Mouse (Mus musculus) heart, adult 18-20 months (tissue): Measurements from ENCODE around the gene Sec24a. TPM values are rescaled to one million over a fixed set of nuclear protein-coding genes. Genes with fewer than 3 reads are reported as not detected.
"Not testable (repeated sequence)": the region's sequence is repeated elsewhere in the genome, so short reads cannot be mapped to it uniquely, and the experiment has no call there.

Source experiments
- DNase-seq, 2 experiments: peaks; one replicate each; pipeline ENCODE4 v3.0.0; 2021 to 2022; ENCODE audit warnings: mixed read lengths in 1 of 2
- total RNA-seq, 2 experiments: library from RNA; stranded (reverse); gene quantifications; 2 replicates each; pipeline ENCODE4 v1.2.3; 2021

Gene Sec24a
- total RNA-seq, 2 experiments from 2014 or later = 16.4 to 17.8 TPM

DNA sequence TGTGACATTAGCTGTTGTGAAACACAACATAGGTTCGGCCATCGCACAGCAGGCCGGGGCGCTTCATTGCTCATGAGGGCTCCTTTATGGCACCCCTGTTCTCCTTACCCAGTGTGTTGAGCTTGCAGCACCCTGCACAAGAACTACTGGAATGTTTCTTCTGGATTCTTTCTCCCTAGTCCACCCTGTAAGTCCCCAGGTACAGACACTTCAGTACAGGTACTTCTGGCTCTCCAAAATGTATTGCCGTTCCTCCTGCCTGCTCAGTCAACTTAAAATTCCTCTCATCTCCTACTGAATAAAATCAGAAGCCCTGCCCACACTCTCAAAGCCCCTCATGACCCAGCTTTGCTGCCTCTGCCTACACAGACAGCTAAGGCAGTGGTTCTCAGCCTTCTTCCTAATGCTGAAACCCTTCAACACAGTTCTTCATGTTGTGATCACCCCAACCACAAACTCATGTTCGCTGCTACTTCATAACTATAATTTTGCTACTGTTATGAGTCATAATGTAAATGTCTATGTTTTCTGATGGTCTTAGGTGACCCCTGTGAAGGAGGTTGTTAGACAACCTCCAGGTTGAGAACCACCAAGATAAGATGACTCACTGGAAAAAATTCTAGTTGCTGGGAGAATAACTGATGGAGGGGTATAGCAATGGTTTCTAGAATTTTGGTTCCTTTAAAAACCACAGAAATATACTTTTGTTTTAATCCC, 3.3 kb downstream of the Sec24a start:
- DNase-seq = no peak

DNA sequence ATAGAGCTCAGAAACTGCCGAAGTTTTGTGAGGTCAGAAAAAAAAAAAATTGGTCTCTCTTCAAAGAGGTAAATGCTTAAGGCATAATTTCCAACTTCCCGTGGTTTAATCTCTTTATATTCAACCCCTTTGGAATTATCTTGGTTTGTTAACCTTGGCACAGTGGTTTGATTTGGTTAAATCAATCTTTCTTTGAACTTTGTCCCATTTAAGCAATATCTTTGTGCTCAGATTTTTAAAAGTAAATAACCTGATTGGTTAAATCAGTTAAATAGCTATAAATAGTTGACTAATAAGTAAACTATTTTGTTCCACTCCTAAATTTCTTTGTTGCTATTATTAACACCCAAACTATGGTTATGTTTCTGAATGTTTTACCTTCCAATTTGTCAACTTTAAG, 4.2 kb downstream of the Sec24a start:
- DNase-seq = no peak

DNA sequence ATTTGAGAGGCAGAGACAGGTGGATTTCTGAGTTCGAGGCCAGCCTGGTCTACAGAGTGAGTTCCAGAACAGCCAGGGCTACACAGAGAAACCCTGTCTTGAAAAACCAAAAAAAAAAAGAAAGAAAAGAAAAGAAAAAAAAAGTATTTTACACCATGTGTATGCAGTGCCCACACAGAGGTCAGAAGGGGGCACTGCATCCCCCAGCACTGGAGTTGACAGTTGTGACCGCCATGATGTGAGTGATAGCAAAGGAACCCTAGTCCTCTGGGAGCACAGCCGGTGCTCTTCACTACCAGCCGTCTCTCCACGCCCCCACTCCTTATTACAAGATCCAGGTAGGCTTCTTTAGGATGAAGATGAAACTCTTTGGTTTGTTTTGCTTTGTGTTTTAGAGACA, 5.2 kb downstream of the Sec24a start:
- DNase-seq = not testable (repeated sequence)

DNA sequence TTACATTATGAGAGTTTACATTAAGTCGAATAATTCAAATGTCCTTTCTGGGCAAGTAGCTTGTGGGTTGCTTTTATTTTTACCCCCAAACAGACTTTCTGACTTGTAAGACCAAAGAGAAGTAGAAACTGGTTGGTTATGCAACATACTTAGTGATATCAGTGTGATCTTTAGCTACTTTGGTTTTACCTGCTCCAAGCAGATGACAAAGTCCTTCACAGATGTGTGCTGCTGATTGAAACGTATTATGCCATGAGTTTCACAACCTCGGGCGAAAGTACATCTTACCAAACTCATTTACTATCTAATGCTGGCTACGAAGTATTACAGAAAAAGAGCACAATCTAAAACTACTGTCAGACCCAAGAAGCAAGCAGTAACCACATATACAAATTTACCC, 5.8 kb downstream of the Sec24a start:
- DNase-seq = no peak

DNA sequence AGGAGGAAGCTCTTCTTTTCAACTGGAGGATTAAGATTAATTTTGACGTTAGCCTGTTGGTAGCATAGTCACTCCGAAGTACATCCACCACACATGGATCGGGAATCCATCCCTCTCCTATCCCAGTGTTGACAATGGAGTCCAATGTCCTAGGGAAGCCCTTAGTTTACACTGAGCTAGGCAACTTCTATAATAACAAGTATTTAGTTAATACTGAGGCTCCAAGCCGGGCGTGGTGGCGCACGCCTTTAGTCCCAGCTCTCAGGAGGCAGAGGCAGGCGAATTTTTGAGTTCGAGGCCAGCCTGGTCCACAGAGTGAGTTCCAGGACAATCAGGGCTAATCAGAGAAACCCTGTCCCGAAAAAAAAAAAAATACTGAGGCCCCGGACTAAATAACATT, 6.4 kb downstream of the Sec24a start:
- DNase-seq = no peak

DNA sequence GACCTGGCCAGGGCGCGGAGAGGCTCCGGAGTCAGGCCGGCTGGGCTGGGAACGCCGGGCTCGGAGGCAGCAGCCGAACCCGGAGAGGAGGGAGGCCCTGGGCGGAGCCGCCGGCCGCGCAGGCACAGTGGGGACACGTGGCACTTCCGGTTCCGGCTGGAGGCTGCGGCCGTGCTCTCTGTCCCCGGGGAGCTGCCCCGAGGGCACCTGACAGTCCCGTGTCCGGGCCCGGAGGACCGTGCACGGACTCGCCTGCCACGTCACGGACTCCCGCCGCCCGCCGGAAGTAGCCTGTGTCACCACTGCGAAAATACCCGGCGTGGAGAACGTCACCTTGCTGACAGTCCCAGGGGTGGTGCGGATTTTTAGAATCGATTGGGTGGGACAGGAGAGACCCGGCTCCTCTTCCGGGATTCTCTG, 7.1 kb downstream of the Sec24a start:
- peak; percentile 94 to 97 for DNase-seq

DNA sequence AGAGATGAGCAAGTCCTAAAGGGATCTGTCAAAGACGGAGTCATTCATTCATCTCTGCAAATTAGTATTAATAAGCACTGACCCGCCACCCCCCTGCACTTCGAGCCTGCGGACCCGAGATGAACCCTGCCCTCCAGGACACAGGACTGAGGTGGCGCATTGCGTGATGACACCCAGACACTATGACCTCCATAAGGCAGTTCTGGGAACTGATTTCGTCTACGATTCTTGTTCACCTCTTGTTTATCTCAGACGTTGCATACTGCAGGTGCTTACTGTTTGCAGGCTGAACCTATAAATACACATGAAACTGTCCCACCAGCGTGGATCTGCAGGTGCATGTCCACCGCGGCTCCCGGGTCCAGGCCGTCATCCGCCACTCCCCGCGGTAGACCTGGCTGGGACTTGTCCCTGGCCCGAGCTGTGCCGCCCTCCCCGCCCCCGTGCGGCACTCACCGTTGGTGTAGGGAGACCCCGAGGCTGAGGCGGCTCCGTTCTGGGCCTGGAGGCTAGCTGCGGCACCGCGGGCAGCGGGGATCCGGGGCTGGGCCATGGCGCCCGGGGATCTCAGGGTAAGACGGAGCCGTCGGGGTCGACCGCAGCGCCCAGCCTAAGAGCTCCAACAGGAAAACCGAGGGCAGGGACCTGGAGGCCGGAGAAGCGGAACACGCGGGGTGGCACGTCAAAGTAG, 7.7 kb downstream of the Sec24a start:
- DNase-seq = no peak

DNA sequence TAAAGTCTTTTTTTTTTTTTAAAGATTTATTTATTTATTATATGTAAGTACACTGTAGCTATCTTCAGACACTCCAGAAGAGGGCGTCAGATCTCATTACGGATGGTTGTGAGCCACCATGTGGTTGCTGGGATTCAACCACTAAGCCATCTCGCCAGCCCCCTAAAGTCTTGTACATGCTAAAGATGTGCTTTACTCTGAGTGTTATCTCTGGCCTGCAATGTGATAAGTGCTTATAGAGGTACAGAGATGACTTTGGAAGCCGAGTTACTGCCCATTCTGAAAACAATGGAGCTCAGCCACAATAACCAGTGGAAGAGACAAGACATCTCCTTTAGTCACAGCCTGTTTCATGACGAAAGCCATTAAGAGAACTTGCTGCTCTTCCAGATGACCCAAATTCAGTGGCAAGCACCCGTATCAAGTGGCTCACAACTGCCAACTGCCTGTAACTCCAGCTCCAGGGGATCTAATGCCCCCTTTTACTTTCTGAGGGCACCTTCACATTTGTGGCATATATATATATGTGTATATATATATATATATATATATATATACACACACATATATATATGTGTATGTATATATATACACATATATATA, 11.7 kb downstream of the Sec24a start:
- not testable (repeated sequence) for DNase-seq

DNA sequence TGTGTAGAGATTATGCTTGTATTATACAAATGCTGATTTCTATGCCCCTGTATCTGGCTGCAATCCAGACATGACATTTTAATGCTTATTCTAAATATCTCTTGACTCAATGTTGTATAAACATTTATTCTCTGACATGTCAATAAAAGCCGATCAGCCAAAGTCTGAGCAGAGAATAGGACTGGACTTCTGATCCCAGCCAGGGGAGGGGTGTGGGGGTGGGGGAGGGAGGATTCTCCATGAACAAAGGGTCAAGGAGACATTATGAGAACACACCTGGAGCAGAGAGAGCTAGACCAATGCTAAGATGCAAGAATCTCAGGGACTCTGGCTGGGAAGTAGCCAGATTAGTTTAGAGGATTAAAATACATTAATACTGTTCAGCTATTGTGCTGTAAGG, 17.3 kb downstream of the Sec24a start:
- DNase-seq = no peak

DNA sequence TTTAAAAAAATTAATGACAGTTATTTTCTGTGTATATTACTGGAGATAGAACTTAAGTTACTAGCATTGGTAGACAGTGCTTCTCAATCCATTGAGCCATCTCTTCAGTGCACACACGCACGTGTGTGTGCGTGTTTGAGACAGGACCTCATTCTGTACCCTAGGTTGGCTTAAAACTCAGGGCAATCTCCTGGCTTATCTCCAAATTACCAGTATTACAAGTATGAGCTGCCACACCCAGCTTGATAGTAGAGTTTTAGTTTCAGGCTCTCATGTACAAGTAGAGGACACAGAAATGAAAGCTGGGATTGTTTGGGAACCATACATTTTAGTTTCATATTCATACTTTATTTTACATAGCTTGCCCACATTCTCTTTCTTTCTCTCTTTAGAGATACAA, 22.7 kb downstream of the Sec24a start:
- DNase-seq = no peak

DNA sequence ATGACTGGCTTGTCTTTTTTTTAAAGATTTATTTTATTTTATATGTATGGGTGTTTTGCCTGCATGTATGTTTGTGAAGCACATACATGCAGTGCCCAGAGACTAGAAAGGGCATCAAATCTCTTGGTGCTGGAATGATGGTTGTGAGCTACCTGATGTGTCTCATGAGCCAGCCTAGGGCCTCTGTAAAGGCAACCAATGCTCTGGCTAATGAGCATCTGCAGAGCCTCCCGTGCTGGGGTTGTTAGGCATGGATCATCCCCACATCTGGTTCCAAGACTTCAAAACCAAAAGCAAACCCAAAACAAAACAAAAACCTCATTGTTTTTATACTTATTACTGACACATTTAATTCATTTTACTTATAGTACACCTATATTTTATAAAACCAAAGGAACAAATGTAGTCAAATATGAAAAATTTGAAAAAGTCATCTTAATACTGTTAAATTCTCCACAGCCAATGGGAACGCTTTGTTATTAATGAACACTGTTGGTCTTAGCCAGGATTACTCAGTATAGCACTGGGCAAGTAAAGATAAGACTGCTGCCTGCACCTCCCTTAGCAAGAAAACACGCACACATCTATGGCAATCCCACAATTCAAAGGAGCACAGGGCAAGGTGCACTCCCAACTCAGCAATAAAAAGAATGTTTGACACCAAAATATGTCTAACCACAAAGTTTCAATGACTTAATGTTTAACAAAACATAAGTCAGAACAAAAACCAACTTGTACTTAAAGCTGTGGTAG, 24.6 kb downstream of the Sec24a start:
- DNase-seq = no peak

DNA sequence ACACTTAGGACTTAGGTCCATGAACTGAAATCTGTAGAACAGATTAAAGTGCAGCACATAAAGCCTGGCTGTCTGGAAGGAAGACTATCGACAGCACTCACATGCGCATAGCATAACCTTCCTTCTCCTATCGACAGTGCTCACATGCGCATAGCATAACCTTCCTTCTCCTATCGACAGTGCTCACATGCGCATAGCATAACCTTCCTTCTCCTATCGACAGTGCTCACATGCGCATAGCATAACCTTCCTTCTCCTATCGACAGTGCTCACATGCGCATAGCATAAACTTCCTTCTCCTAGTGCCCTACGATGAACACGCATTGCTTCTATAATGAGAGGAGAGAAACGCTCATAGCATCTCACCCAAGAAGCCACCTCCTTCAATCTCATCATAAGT, 29.2 kb downstream of the Sec24a start:
- DNase-seq = not testable (repeated sequence)

DNA sequence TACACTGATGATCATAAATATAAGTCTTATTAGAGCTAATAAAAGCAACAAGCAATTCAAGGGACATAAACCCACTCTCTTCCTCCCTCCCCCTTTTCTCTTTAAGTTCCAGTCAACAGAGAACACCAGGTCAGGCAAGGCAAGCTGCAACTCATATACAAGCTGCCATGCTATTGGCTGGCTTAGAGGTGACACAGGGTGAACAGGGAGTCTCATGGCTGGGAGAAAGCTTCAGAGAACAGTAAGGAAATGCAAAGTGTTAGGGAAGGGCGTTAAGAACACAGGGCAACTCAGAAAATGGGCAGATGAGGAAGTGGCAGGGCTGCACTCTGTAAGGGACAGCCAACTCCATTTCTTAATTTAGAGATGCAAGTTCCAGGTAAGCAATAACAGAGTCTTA, 30.6 kb downstream of the Sec24a start:
- DNase-seq = no peak

DNA sequence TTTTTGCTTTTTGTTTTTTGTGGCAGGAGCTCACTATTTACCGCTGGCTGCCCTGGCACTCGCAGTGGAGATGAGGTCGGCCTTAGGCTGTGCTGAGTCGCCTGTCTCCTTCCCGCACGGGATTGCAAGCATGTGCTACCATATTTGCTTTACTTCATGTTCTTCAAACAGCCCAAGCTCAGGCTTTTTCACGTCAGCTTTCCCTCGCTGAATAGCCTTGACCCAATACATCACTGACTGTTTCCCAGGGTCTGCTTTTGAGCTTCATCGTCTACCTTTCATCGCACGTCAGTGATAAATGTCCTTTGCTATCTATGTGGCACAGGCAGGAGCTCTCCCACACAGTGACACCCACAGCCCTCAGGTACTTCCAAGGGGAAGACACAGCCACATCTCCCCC, 42.4 kb downstream of the Sec24a start:
- DNase-seq = no peak

DNA sequence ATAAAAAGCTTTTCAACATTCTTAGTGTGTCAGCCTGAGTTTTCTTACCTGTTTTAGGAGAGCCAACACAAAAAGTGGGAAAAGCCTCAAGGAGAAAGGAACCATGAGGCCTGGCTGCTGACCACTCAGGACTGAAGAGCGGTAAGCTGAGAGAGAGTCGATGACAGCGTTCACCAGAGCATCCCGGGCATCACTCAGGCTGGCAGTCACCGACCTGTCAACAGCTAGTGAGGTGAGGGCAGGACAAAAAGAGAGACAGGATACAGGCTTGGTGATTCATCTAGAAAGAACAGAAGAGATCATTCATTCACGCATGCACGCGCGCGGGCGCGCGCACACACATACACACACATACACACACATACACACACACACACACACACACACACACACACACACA, 56.4 kb downstream of the Sec24a start:
- DNase-seq = no peak

DNA sequence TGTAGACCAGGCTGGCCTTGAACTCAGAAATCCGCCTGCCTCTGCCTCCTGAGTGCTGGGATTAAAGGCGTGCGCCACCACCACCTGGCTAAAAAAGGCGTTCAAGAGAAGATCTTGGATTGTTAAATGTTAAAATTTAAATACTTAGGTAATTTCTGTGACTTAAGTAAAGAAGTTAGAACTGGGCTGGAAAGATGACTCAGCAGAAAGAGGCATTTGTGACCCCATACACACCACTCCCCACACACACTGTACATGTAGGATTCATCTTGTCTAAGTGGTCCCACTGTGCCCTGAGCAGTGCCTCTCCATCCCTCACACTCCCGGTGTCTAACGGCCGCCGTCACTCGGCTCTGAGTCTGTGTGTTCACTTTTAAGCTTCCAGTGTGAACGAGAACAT, 57.0 kb downstream of the Sec24a start:
- no peak for DNase-seq

DNA sequence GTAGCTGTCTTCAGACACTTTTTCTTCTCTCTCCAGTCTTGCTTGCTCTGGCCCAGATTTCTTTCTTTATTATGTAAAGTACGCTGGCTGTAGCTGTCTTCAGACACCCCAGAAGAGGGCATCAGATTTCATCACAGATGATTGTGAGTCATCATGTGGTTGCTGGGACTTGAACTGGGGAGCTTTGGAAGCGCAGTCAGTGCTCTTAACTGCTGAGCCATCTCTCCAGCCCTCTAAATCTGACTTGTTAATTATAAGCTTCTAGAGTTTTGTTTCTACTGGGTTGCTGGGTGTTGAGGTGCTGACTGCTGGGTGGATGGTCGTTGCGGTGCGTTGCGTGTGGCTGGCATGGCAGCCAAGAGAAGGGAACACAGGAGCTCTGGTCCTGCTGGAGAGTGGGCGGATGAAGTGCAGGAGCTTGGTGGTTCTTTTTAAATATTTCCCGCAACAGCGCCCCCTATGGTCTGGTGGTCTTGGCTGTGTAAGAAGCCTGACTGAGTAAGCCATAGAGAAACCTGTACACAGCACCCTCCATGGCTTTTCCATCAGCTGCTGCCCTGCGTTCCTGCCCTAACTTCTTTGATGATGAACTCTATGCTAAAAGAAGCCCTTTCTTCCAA, 59.9 kb downstream of the Sec24a start:
- DNase-seq = peak; percentile 4 to 18

DNA sequence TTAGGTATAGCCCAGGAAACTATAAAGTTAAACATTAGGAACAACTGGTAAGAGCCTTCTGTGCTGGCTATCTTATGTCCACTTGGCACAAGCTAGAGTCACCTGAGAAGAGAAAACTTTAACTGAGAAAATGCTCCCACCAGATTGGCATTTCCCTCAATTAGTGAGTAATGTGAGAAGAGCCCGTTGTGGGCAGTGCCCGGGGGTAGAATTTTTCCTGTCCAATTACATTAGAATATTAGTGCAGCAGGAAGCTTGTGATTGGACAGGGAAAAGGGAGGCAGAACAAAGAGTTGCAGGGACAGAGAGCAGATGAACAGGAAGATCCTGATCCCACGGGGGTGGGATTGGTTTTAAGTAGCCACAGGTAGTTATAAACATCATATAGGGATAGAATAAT, 60.6 kb downstream of the Sec24a start:
- no peak for DNase-seq

DNA sequence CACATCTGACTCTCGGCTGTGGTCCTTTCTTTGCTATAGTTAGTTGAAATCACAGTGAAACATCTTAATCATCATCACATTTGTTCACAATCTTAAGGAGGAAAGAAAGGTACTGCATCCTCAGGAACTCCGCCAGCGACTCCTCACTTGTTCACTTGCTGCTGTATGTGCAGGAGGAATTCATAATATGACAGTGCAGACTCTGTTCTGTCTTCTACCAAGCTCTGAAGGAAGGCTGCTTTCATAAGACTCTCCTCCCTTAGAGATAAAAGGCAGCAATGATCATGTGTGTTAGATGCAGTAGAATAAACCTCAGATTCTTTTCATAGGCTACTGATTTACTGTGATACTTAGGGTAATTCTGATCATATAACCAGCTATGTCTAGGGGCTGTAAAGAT, 68.5 kb downstream of the Sec24a start:
- no peak for DNase-seq

DNA sequence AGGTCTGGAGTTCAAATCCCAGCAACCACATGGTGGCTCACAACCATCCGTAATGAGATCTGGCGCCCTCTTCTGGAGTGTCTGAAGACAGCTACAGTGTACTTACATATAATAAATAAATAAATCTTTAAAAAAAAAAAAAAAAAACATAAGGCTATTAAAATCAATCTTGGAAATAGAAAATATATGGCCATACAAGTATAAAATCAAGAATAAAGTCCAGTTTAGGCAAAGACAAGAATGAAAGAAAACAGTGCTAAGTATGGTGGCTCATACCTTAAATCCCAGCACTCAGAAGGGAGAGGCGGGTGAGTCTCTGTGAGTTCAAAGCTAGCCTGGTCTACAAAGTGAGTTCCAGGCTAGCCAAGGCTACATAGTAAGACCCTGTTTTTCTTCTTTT, 72.8 kb downstream of the Sec24a start:
- DNase-seq = not testable (repeated sequence)

DNA sequence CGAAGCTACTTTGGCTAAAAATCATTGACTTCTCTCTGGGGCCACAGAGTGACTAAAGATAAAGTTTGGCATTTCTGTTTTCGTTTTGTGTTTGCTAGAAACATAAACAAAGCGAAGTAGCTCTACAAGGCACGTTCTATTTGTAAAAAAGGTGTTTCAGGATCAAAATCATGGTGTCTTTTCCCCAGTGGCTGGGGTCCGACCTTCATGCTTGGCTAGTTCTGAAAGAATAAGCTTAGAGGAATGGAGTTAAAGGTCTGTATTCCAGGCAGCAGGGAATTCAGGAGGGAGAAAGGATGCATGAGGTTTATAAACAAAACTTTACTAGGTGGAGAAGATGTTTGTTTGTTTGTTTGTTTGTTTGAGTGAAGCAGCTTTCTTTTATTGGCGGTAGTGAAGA, 74.1 kb downstream of the Sec24a start:
- DNase-seq = no peak
